Mouse (Mus musculus) right cerebral cortex, postnatal 4 days (tissue): Measurements from ENCODE around the gene Pmm2.

Experiments used
- DNase-seq: peaks from one replicate; pipeline ENCODE4 v3.0.0-alpha.2; 2022

The Pmm2 gene

GRCm38 (mm10) chr16:8685087-8685486 is 47.6 kb downstream of the Pmm2 start:
- DNase-seq, result no peak

- peak; percentile 77 for DNase-seq
Observed at GRCm38 (mm10) chr16:8686121-8686870, 48.8 kb downstream of the Pmm2 start.

GRCm38 (mm10) chr16:8686871-8687535 is 49.5 kb downstream of the Pmm2 start:
- DNase-seq, result no peak

- DNase-seq, result no peak
Observed at GRCm38 (mm10) chr16:8687559-8688112, 50.2 kb downstream of the Pmm2 start.

- peak; percentile 56 for DNase-seq
Observed at GRCm38 (mm10) chr16:8689979-8690656, 52.6 kb downstream of the Pmm2 start.

- no peak for DNase-seq
Observed at GRCm38 (mm10) chr16:8691206-8691605, 53.7 kb downstream of the Pmm2 start.

GRCm38 (mm10) chr16:8699556-8699955 is 62.1 kb downstream of the Pmm2 start:
- no peak for DNase-seq

GRCm38 (mm10) chr16:8700586-8700985 is 63.1 kb downstream of the Pmm2 start:
- no peak for DNase-seq

GRCm38 (mm10) chr16:8711998-8712397 is 74.5 kb downstream of the Pmm2 start:
- no peak for DNase-seq
